Mouse (Mus musculus): ENCODE data around the gene Mrpl18. TPM values are rescaled to one million over a fixed set of nuclear protein-coding genes. Genes with fewer than 3 reads are reported as not detected.

The Mrpl18 gene
- total and polyA plus RNA-seq, 3 experiments = 202 to 257 TPM; not detected in 1

DNA sequence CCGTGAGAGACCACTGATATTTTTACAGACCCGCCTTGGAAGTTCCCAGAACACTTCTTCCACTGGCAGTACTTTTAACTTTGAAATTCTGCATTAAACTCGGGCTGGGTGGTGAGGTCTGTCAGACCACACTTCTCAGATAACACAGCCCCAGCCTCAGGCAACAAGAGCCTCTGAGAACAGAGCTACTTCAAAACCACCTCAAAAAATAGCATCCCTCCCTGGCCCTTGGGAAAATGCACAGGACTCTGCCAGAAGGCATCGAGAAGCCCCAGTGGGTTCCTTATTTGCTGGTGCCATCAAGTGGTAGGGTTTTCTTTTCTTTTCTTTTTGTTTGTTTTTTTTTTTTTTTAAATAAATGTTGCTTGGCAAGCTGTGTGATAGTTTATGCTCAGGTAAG, 47.5 kb downstream of the Mrpl18 start:
- no peak overlapping the region for H3K4me3 ChIP-seq (ENCODE audit: control insufficient read depth in 1 of 2, insufficient read depth in 1 of 2, low read depth in 2 of 2, low read length in 2 of 2)
- TF ChIP-seq GABPA (IDR thresholded peaks at IDR 0.05; ENCODE audit: low read depth, low read length) = no peak
- no peak for TF ChIP-seq MEF2A (IDR thresholded peaks at IDR 0.05; ENCODE audit: extremely low read depth, insufficient replicate concordance, low read depth, low read length, poor library complexity, severe bottlenecking)
- TF ChIP-seq ELF1 (IDR thresholded peaks at IDR 0.05; ENCODE audit: low read depth, low read length) = no peak
- TF ChIP-seq MAFK (IDR thresholded peaks at IDR 0.05; ENCODE audit: borderline replicate concordance, low read depth, low read length) = no peak
- TF ChIP-seq UBTF (IDR thresholded peaks at IDR 0.05; ENCODE audit: borderline replicate concordance, insufficient read depth, low read depth, low read length) = no peak
- TF ChIP-seq TBP (IDR thresholded peaks at IDR 0.05; ENCODE audit: low read depth, low read length) = no peak
- no peak for TF ChIP-seq POLR2AphosphoS2 (IDR thresholded peaks at IDR 0.05; ENCODE audit: low read length)
- no peak for TF ChIP-seq ETS1 (IDR thresholded peaks at IDR 0.05; ENCODE audit: low read depth, low read length)
- no peak for TF ChIP-seq SMC3 (IDR thresholded peaks at IDR 0.05; ENCODE audit: low read depth, low read length)
- no peak for TF ChIP-seq HCFC1 (IDR thresholded peaks at IDR 0.05; ENCODE audit: low read depth, low read length)
- TF ChIP-seq ZC3H11A (IDR thresholded peaks at IDR 0.05; ENCODE audit: low read depth, low read length) = no peak
- no peak for TF ChIP-seq GATA1 (IDR thresholded peaks at IDR 0.05; ENCODE audit: low read depth, low read length)
- no peak for TF ChIP-seq CTCF (IDR thresholded peaks at IDR 0.05 in 2 of 3, conservative IDR thresholded peaks at IDR 0.05 in 1 of 3; ENCODE audit: control insufficient read depth in 1 of 3, insufficient read depth in 1 of 3, low read depth in 2 of 3, low read length in 3 of 3, poor library complexity in 1 of 3, severe bottlenecking in 1 of 3)
- no peak for TF ChIP-seq EP300 (IDR thresholded peaks at IDR 0.05; ENCODE audit: low read depth in 1 of 2, low read length in 2 of 2)
- no peak for TF ChIP-seq SIN3A (IDR thresholded peaks at IDR 0.05; ENCODE audit: low read length)
- no peak for TF ChIP-seq NELFE (IDR thresholded peaks at IDR 0.05; ENCODE audit: low read depth, low read length)
- no peak for TF ChIP-seq RAD21 (IDR thresholded peaks at IDR 0.05; ENCODE audit: low read depth, low read length)
- no peak for TF ChIP-seq MAX (IDR thresholded peaks at IDR 0.05; ENCODE audit: low read length)
- H3K27ac ChIP-seq (ENCODE audit: control insufficient read depth, low read depth, low read length) = no peak overlapping the region
- peaks cover 0 to 2% of the 10 kb centered on the region in 2 experiments; a peak in 2 of 4 replicates for H3K27me3 ChIP-seq (ENCODE audit: control insufficient read depth in 1 of 2, insufficient read depth in 2 of 2, low read length in 2 of 2)
- no peaks in the 10 kb centered on the region for H3K36me3 ChIP-seq (ENCODE audit: control insufficient read depth in 1 of 2, insufficient read depth in 2 of 2, low read length in 2 of 2)
- DNase-seq (ENCODE audit: low read depth, low spot score) = no peak
- H3K9ac ChIP-seq (ENCODE audit: control insufficient read depth, low read depth, low read length, poor library complexity, severe bottlenecking) = no peak overlapping the region
- H3K4me1 ChIP-seq (ENCODE audit: control insufficient read depth in 1 of 2, insufficient read depth in 2 of 2, low read length in 2 of 2) = no peaks in the 10 kb centered on the region
- H3K79me2 ChIP-seq (ENCODE audit: control insufficient read depth, insufficient read depth, low read length, poor library complexity) = no peaks in the 10 kb centered on the region
- no peaks in the 10 kb centered on the region for H3K9me3 ChIP-seq (replicated peaks; ENCODE audit: insufficient read depth, low read length)

DNA sequence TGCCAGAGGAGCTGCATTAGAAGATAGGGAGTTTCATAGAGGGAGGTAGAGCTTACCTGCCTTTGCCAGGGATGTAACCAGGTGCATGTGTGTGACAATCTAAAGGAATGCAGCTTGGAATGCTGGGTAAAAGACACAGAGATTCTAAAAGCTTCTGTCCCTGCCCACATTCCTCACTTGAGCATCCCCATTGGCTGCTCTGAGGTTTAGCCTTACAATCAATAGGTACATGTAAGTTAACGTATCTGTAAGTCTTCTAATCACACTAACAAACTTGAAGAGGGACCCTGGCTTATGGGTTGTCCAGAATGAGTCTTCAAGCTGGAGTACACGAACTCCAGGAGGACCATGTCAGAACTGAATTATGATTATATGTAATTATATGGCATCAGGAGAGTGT, 48.1 kb downstream of the Mrpl18 start, which contains the start of gene Mas1:
TSS of gene Mas1 (minus strand) at position 101 of the 400 bp plus-strand sequence.
- no peak for TF ChIP-seq MAX (IDR thresholded peaks at IDR 0.05; ENCODE audit: low read length)
- TF ChIP-seq ZMIZ1 (IDR thresholded peaks at IDR 0.05; ENCODE audit: low read depth, low read length) = no peak
- no peak for TF ChIP-seq ZKSCAN1 (IDR thresholded peaks at IDR 0.05; ENCODE audit: low read depth, low read length)
- TF ChIP-seq NRF1 (IDR thresholded peaks at IDR 0.05; ENCODE audit: insufficient read depth, low read depth, low read length, poor library complexity, severe bottlenecking) = no peak
- no peak for TF ChIP-seq USF1 (IDR thresholded peaks at IDR 0.05; ENCODE audit: low read depth, low read length)
- no peak for TF ChIP-seq UBTF (IDR thresholded peaks at IDR 0.05; ENCODE audit: borderline replicate concordance, insufficient read depth, low read depth, low read length)
- TF ChIP-seq POLR2AphosphoS2 (IDR thresholded peaks at IDR 0.05; ENCODE audit: low read length) = no peak
- Histone ChIP-seq H3K4me3 (ENCODE audit: control insufficient read depth in 1 of 2, insufficient read depth in 1 of 2, low read depth in 2 of 2, low read length in 2 of 2) (no peak within 1 kb of the TSS), H3K9me3 (replicated peaks; ENCODE audit: insufficient read depth, low read length) (no peaks in the 10 kb centered on the region), H3K4me1 (ENCODE audit: control insufficient read depth in 1 of 2, insufficient read depth in 2 of 2, low read length in 2 of 2) (no peaks in the 10 kb centered on the region), H3K27ac (ENCODE audit: control insufficient read depth, low read depth, low read length) (no peak within 1 kb of the TSS), H3K9ac (ENCODE audit: control insufficient read depth, low read depth, low read length, poor library complexity, severe bottlenecking) (no peak within 1 kb of the TSS), H3K27me3 (ENCODE audit: control insufficient read depth in 1 of 2, insufficient read depth in 2 of 2, low read length in 2 of 2) (peaks cover 0 to 2% of the 10 kb centered on the region in 2 experiments; a peak in 2 of 4 replicates), H3K79me2 (ENCODE audit: control insufficient read depth, insufficient read depth, low read length, poor library complexity) (no peaks in the 10 kb centered on the region), H3K36me3 (ENCODE audit: control insufficient read depth in 1 of 2, insufficient read depth in 2 of 2, low read length in 2 of 2) (no peaks in the 10 kb centered on the region)
- DNase-seq (ENCODE audit: low read depth, low spot score) = no peak

Measured in MEL (cell line).